Mouse (Mus musculus): Measurements from ENCODE around the gene Pparg. TPM values are rescaled to one million over a fixed set of nuclear protein-coding genes. Genes with fewer than 3 reads are reported as not detected.

Gene Pparg
- total RNA-seq, 2 experiments from 2014 or later: 13.9 to 32.2 TPM

GRCm38 (mm10) chr6:115500234-115500633 lies 139.5 kb downstream of the Pparg start:
- intact Hi-C loops (cut with DNase I): no loop called here
- no peak for DNase-seq

GRCm38 (mm10) chr6:115501131-115501530 lies 140.4 kb downstream of the Pparg start:
- intact Hi-C loops (cut with DNase I): no loop called here
- peak; percentile 52 to 67 for DNase-seq

GRCm38 (mm10) chr6:115503038-115503437 lies 142.3 kb downstream of the Pparg start:
- intact Hi-C loops (cut with DNase I): no loop called here

GRCm38 (mm10) chr6:115503549-115504159 lies 142.9 kb downstream of the Pparg start:
- intact Hi-C loops (cut with DNase I): no loop called here
- no peak for DNase-seq

More at GRCm38 (mm10) chr6:115503038-115503437, 142.3 kb downstream of the Pparg start:
- no peak for DNase-seq

GRCm38 (mm10) chr6:115504160-115504558 lies 143.4 kb downstream of the Pparg start:
- intact Hi-C loops (cut with DNase I): no loop called here
- no peak for DNase-seq

- no peak for DNase-seq
- intact Hi-C loops (cut with DNase I): no loop called here
These were observed 144.2 kb downstream of the Pparg start for GRCm38 (mm10) chr6:115504915-115505314.

- intact Hi-C loops (cut with DNase I): no loop called here
- no peak for DNase-seq
These were observed 145.7 kb downstream of the Pparg start for GRCm38 (mm10) chr6:115506425-115506824.

GRCm38 (mm10) chr6:115511447-115511846 lies 150.7 kb downstream of the Pparg start:
- no peak for DNase-seq
- intact Hi-C loops (cut with DNase I): no loop called here

- no peak for DNase-seq
- intact Hi-C loops (cut with DNase I): no loop called here
These were observed 152.5 kb downstream of the Pparg start for GRCm38 (mm10) chr6:115513207-115513606.

GRCm38 (mm10) chr6:115517904-115518303 lies 157.2 kb downstream of the Pparg start:
- intact Hi-C loops (cut with DNase I): no loop called here
- no peak for DNase-seq

GRCm38 (mm10) chr6:115518352-115518751 lies 157.6 kb downstream of the Pparg start:
- intact Hi-C loops (cut with DNase I): no loop called here
- DNase-seq: no peak

- intact Hi-C loops (cut with DNase I): no loop called here
- DNase-seq: no peak
These were observed 158.5 kb downstream of the Pparg start for GRCm38 (mm10) chr6:115519275-115519699.

- intact Hi-C loops (cut with DNase I): loop anchor here (5.0 kb wide), 1 partner anchor 290 kb away; no protein-coding TSS in a partner anchor
- no peak for DNase-seq
These were observed 161.2 kb downstream of the Pparg start for GRCm38 (mm10) chr6:115521923-115522322.

- peak in 1 of 2 experiments; percentile 41 for DNase-seq
- intact Hi-C loops (cut with DNase I): loop anchor here (5.0 kb wide), 1 partner anchor 290 kb away; no protein-coding TSS in a partner anchor
These were observed 162.0 kb downstream of the Pparg start for GRCm38 (mm10) chr6:115522691-115523146.

- intact Hi-C loops (cut with DNase I): loop anchor here (5.0 kb wide), 1 partner anchor 291 kb away; no protein-coding TSS in a partner anchor
- DNase-seq: peak; percentile 59 to 61
These were observed 162.4 kb downstream of the Pparg start for GRCm38 (mm10) chr6:115523201-115523600.

- DNase-seq: no peak
- intact Hi-C loops (cut with DNase I): loop anchor here (5.0 kb wide), 1 partner anchor 292 kb away; no protein-coding TSS in a partner anchor
These were observed 163.8 kb downstream of the Pparg start for GRCm38 (mm10) chr6:115524449-115524990.

- no peak for DNase-seq
- intact Hi-C loops (cut with DNase I): no loop called here
These were observed 166.7 kb downstream of the Pparg start for GRCm38 (mm10) chr6:115527418-115527817.

GRCm38 (mm10) chr6:115528372-115528771 lies 167.6 kb downstream of the Pparg start:
- intact Hi-C loops (cut with DNase I): no loop called here
- no peak for DNase-seq

- intact Hi-C loops (cut with DNase I): loop anchor here (5.0 kb wide), 2 partner anchors 102 to 607 kb away; no protein-coding TSS in a partner anchor
- peak; percentile 42 to 57 for DNase-seq
These were observed 173.9 kb downstream of the Pparg start for GRCm38 (mm10) chr6:115534617-115535016.

- intact Hi-C loops (cut with DNase I): loop anchor here (5.0 kb wide), 2 partner anchors 104 to 609 kb away; no protein-coding TSS in a partner anchor
- no peak for DNase-seq
These were observed 175.4 kb downstream of the Pparg start for GRCm38 (mm10) chr6:115536169-115536568.

- DNase-seq: peak; percentile 90 to 91
- intact Hi-C loops (cut with DNase I): loop anchor here (1.0 to 5.0 kb wide), 6 partner anchors 107 to 612 kb away; partner anchors contain the start of genes Gm17482 and Pparg
These were observed 178.1 kb downstream of the Pparg start for GRCm38 (mm10) chr6:115538645-115539429.

Measured in heart, postnatal 10 days (tissue).